Mouse (Mus musculus) kidney, embryonic 15.5 days (tissue): ENCODE measurements around the gene Igdcc4. TPM values are rescaled to one million over a fixed set of nuclear protein-coding genes. Genes with fewer than 3 reads are reported as not detected.
A peak's percentile ranks its signal among the peaks of the same experiment; 100 is the strongest.

Source experiments
- ATAC-seq: fragments of 200-750 bp; cut with Nextera tagmentation; replicated peaks from 2 replicates; pipeline ENCODE4 v1.8.0; 2017; ENCODE audit warnings: moderate TSS enrichment; ENCODE audit not compliant: low FRiP score
- H3K27ac ChIP-seq: fragments of 300-500 bp; sonication (generic); 2 replicates; pipeline ENCODE4 v1.5.1; 2015; ENCODE audit warnings: mild to moderate bottlenecking, inconsistent platforms
- H3K27me3 ChIP-seq: fragments of 300-500 bp; sonication (generic); 2 replicates; pipeline ENCODE4 v1.6.1; 2015; ENCODE audit warnings: inconsistent platforms
- H3K36me3 ChIP-seq: fragments of 300-500 bp; sonication (generic); 2 replicates; pipeline ENCODE4 v1.6.1; 2015; ENCODE audit warnings: inconsistent platforms
- H3K4me1 ChIP-seq: fragments of 300-500 bp; sonication (generic); 2 replicates; pipeline ENCODE4 v1.6.1; 2015; ENCODE audit warnings: inconsistent platforms
- H3K4me2 ChIP-seq: fragments of 300-500 bp; sonication (generic); 2 replicates; pipeline ENCODE4 v1.6.1; 2015; ENCODE audit warnings: moderate library complexity, mild to moderate bottlenecking, inconsistent platforms
- H3K4me3 ChIP-seq: fragments of 300-500 bp; sonication (generic); replicated peaks from 2 replicates; pipeline ENCODE4 v1.5.1; 2015; ENCODE audit warnings: mild to moderate bottlenecking, inconsistent platforms
- H3K9ac ChIP-seq: fragments of 300-500 bp; sonication (generic); 2 replicates; pipeline ENCODE4 v1.6.1; 2015; ENCODE audit warnings: mild to moderate bottlenecking, inconsistent platforms
- H3K9me3 ChIP-seq: fragments of 300-500 bp; sonication (generic); replicated peaks from 2 replicates; pipeline ENCODE4 v1.6.1; 2016; ENCODE audit warnings: inconsistent platforms
- WGBS: fragments of 180-500 bp; shearing (Covaris S2); methylation state at CpG from one replicate; pipeline ENCODE4 v1.1.7; 2015; ENCODE audit warnings: mixed read lengths; 5-methylcytosine and 5-hydroxymethylcytosine counted together
- polyA plus RNA-seq: library from polyadenylated mRNA; unstranded; fragments of >200 nt; fragmentation: Nextera tagmentation; extraction: Ambion mirVana; gene quantifications from 2 replicates; pipeline ENCODE4 v1.2.1, GENCODE M21; 2015

Igdcc4 gene
- polyA plus RNA-seq, 1 experiment from 2014 or later = 13.5 TPM

DNA sequence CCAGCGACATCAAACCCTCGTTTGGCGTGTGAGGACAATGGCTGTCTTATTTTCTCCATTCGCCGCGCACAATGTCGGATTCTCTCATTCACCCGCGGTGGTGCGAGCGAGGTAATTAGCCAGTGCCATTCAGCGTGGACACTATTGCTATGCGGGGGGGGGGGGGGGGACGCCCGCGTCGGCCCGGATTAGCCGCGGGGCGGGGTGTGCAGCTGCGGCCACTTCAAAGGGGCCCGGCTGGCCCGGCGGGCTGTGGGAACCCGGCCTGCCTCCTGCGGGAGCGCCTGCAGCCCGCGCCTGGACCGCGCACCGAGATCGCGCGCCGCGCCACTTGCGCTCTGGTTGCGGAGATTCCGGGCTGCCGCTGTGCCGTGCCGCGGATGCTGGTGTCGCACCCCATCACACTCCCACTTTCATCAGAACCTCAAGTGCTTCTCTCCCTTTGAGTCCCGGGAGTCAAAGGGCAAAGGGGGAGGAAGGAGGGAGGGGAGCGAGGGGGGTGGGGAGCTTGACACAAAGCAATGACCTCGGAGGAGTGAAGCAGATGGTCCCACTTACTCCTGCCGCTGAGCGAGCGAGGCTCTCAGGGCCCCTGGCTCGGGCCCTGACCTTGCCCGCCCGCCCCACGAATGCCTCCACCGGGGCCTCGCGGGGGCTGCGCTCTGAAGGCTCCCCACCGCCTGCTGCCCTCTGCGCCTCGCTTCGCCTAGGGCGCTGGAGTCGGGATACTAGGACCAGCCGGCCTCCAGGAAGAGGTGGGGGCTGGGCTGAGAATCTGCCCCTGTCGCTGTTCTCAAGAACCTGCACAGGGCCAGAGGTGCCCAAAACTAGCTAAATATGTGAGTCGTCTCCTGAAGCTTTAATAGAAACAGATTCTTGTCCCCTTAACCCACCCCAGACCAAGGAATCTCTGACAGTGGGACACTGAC, 61.7 kb downstream of the Igdcc4 start:
- Histone ChIP-seq H3K27me3 (peaks cover 59% of the 10 kb centered on the region), H3K9me3 (no peaks in the 10 kb centered on the region), H3K9ac (peak overlapping the region; percentile 45), H3K36me3 (no peaks in the 10 kb centered on the region), H3K4me2 (peak overlapping the region; percentile 94), H3K4me3 (peak overlapping the region; percentile 48), H3K4me1 (peaks cover 42% of the 10 kb centered on the region), H3K27ac (no peak overlapping the region)
- peak; percentile 73 for ATAC-seq
- WGBS = 1% methylated on average over 62 of the region's 69 CpGs

DNA sequence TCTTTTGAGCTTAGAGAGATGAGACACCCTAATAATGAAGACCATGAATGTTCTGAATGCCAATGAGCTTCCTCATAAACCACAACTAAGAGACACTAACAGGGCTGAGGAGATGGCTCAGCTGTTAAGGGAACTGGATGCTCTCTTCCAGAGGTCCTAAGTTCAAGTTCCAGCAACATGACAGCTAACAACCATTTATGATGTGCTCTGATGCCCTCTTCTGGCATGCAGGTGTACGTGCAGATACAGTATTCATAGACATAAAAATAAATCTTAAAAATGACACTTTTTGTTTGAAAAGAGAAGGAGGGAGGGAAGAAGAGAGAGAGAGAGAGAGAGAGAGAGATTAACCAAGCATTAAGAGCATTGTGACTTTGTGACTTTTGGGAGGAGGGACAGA, 63.6 kb downstream of the Igdcc4 start:
- 18% methylated on average over 1 of the region's 1 CpGs for WGBS
- Histone ChIP-seq H3K9ac (no peak overlapping the region), H3K4me1 (peaks cover 51% of the 10 kb centered on the region), H3K27me3 (peaks cover 56% of the 10 kb centered on the region), H3K36me3 (no peaks in the 10 kb centered on the region), H3K4me2 (no peak overlapping the region), H3K4me3 (no peak overlapping the region), H3K9me3 (no peaks in the 10 kb centered on the region), H3K27ac (no peak overlapping the region)
- ATAC-seq = no peak

DNA sequence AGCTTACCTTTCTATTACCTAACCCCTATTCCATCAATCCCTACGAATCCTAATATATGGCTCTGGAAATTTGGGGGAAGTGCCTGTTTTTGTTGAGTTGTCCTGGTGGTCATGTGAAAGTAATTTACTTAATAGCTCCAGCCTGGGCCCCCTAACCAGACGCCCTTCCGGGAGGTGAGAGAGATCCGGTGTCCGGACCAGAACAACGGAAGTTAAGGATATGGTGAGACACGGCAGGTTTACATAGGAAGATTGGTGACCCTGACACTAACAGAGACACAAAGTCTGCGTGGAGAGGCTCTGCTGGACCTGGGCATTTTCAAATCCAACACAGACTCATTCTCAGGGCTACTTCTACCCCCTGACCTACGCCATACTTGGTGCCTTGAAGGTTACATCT, 65.1 kb downstream of the Igdcc4 start:
- no peak overlapping the region for H3K4me3 ChIP-seq
- H3K4me2 ChIP-seq = no peak overlapping the region
- peaks cover 42% of the 10 kb centered on the region for H3K27me3 ChIP-seq
- no peaks in the 10 kb centered on the region for H3K36me3 ChIP-seq
- no peak overlapping the region for H3K27ac ChIP-seq
- ATAC-seq = no peak
- no peaks in the 10 kb centered on the region for H3K9me3 ChIP-seq
- H3K4me1 ChIP-seq = peaks cover 51% of the 10 kb centered on the region
- WGBS = 29% methylated on average over 9 of the region's 9 CpGs
- no peak overlapping the region for H3K9ac ChIP-seq

DNA sequence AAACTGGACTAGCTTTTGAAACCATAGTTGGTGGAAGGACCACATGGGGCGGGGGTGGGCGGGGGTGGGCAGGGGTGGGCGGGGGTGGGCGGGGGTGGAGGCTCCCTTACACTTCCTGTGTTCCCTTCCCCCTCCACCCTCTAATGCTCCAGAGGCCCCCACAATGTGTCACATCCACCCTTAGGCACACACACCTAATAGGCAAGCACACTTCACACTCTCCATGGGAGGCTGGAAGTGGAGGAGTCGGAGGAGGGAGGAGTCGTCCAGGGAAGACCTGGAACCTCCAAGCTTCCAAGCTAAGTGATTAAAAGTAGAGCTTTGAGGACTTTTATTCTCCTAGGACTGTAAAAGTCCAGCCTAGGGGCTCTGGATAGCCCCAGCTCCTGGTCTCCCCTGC, 67.2 kb downstream of the Igdcc4 start:
- Histone ChIP-seq H3K27me3 (peaks cover 26% of the 10 kb centered on the region), H3K27ac (no peak overlapping the region), H3K9ac (no peak overlapping the region), H3K9me3 (no peaks in the 10 kb centered on the region), H3K4me2 (no peak overlapping the region), H3K36me3 (no peaks in the 10 kb centered on the region), H3K4me1 (peaks cover 43% of the 10 kb centered on the region), H3K4me3 (no peak overlapping the region)
- ATAC-seq = no peak
- WGBS = 13% methylated on average over 5 of the region's 6 CpGs

DNA sequence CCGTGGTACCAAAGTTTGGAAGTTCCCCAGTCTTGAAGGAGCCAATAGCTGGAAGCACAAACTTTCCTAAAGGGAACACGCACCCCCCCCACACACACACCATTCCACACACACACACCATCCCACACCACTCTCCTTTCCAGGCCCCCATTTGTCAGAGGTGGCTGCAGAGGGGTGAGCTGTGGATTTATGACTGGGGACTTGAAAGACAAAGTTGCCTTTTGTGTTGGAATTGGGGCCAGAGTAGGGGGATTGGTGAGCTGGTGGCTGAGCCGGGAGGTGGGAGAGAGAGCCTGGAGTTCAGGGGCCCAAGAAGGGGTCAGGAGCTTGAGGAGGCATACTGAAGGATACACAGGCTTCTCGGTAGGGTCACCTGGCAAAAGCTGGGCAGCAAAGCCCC, 67.7 kb downstream of the Igdcc4 start:
- Histone ChIP-seq H3K4me2 (no peak overlapping the region), H3K27me3 (peaks cover 26% of the 10 kb centered on the region), H3K9ac (no peak overlapping the region), H3K4me1 (peaks cover 38% of the 10 kb centered on the region), H3K9me3 (no peaks in the 10 kb centered on the region), H3K36me3 (no peaks in the 10 kb centered on the region), H3K27ac (no peak overlapping the region), H3K4me3 (no peak overlapping the region)
- 16% methylated on average over 4 of the region's 4 CpGs for WGBS
- ATAC-seq = no peak

DNA sequence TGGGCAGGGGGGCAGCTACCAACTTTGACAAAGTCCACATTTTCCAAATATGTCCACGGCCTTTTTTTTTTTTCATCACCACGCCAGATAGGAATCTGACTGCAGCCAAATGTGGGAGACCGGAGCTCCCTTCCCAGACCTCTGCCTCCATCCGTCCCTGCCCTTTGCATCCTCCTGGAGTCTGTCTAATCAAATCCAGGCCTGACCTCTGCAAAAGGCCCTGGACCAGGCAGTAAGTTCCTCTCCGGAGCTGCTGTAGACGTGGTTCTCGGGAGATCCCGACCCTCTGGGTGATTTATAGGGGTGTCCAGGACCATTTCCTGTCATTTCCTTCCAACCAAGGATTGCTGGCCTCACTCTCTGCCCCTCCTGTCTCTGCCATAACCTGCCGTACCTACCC, 71.4 kb downstream of the Igdcc4 start:
- ATAC-seq = no peak
- Histone ChIP-seq H3K9me3 (no peaks in the 10 kb centered on the region), H3K27ac (no peak overlapping the region), H3K27me3 (0 out of 2 replicates have a peak, but pooled peaks cover 9% of the 10 kb centered on the region), H3K4me2 (no peak overlapping the region), H3K9ac (no peak overlapping the region), H3K4me3 (no peak overlapping the region), H3K4me1 (peaks cover 41% of the 10 kb centered on the region), H3K36me3 (no peaks in the 10 kb centered on the region)
- 25% methylated on average over 9 of the region's 9 CpGs for WGBS

DNA sequence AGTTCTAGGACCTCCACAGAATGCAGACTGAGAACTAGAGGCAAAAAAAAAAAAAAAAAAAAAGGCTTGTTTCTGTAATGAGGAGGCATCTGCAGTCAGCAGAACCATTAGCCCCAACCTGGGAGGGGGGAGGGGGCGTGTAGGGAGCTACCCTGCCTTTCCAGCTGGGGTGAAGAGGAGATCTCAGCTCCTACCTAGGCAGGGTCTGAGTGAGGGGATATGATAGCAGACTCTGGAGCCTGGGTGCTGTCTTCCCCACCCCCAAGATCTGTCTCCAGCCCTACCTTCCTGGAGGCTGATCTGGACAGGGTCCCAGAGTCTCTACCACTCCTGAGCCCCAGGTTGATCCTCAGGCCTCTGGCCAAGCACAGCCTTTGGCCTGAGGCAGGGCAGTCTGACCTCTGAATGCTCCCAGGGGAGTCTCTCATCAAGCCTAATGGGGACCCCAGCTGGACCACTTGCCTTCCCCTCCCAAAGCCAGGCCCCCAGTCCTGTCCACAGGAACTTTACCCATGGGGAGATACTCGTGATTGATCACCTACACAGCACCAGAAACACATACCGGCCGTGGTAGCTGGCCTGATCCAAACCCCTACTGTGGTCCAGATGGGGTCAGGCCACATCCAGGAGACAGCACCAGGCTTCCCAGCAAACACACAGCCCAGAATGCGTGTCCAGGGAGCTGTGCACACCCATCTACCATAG, 74.1 kb downstream of the Igdcc4 start:
- ATAC-seq = no peak
- H3K27me3 ChIP-seq = peaks cover 9% of the 10 kb centered on the region; the same call in 1 of the 2 replicates
- 0 out of 2 replicates have a peak overlapping the region, but pooled peaks have one; percentile 3 for H3K27ac ChIP-seq
- no peak overlapping the region for H3K4me2 ChIP-seq
- no peaks in the 10 kb centered on the region for H3K36me3 ChIP-seq
- no peaks in the 10 kb centered on the region for H3K9me3 ChIP-seq
- peaks cover 52% of the 10 kb centered on the region for H3K4me1 ChIP-seq
- H3K9ac ChIP-seq = no peak overlapping the region
- H3K4me3 ChIP-seq = no peak overlapping the region
- WGBS = 38% methylated on average over 5 of the region's 5 CpGs

DNA sequence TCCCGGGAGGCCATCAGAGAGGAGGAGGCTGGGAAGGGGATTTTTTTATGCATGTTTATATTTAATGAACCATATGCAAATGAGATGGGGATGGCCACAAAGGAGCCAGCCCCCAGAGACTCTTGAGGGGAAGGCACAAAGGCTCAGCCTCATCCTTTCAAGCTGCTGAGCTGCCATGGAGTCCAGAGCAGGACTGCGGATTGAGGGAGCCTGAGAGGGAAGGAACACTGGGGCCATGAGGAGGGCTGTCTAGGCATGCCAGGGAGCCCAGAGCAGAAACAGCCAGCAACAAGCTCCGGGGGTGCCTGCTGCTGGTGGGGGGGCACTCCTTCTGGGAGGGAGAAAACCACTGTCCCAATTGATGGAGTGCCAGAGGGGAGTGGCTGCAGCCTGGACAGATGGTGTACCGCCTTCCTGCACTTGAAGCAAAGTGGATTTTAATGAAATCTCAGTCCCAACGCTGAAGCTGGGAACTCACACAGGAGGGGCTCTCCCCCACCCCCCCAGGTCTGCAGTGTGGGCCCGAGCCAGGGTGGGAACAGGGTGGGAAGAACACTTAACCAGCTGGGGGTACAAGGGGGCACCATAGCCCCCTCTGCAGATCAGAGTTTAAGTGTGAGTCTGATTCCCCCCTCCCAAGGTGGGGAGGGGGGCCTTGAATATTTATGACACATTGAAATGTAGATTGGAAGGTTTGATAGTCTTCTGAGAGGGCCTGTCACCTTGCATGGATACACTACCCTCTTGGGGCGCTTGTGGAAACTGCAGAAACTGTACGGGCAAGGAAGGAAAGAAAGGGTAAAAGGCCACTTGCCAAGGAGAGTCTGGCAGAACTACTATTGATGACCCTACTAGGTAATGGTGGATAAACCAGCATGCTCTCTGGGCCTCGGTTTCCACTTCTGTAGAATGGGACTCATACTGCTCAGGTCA, 74.9 kb downstream of the Igdcc4 start:
- Histone ChIP-seq H3K27ac (0 out of 2 replicates have a peak overlapping the region, but pooled peaks have one; percentile 3), H3K4me2 (no peak overlapping the region), H3K9me3 (no peaks in the 10 kb centered on the region), H3K4me1 (peaks cover 60% of the 10 kb centered on the region), H3K9ac (no peak overlapping the region), H3K27me3 (peaks cover 9% of the 10 kb centered on the region; the same call in 1 of the 2 replicates), H3K36me3 (no peaks in the 10 kb centered on the region), H3K4me3 (no peak overlapping the region)
- ATAC-seq = no peak
- 33% methylated on average over 9 of the region's 9 CpGs for WGBS

DNA sequence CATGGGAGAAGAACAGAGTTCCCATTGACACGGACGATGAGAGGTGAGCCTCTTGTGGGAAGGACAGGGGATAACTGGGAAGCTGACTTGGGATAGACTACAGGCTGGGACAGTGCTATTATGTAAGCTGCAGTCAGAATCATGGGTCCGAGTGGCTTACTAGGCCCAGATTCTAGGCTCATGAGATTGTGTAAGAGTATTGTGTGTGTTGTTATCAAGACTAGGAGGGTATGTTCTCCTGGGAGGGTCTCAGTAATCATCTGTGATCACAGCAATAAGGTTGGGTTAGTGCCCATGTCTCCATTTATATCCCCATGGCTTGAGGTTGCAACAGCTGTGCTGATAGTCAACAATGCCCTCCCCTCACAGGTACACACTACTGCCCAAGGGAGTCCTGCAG, 76.2 kb downstream of the Igdcc4 start:
- Histone ChIP-seq H3K27ac (no peak overlapping the region), H3K9me3 (no peaks in the 10 kb centered on the region), H3K4me3 (no peak overlapping the region), H3K36me3 (peaks cover 11% of the 10 kb centered on the region), H3K27me3 (peaks cover 19% of the 10 kb centered on the region), H3K4me2 (no peak overlapping the region), H3K9ac (no peak overlapping the region), H3K4me1 (peaks cover 64% of the 10 kb centered on the region)
- 81% methylated on average over 3 of the region's 3 CpGs for WGBS
- ATAC-seq = no peak

DNA sequence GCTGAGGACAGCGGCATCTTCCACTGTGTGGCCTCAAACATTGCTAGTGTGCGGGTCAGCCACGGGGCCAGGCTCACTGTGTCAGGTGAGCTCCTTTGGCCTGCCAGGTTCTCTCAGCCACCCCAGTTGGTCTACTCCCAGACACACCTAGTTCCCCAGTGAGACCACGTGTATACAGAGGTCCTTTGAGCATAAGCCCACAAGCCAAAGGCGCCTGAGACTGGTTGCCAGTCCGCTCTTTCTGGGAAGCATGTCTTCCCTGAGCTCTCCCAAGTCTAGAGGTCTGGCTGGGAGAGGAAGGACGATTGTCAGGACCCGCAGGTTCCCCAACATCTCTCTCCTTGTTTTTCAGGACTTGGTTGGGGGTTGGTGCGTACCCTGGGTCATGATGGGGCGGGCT, 76.6 kb downstream of the Igdcc4 start:
- peaks cover 16% of the 10 kb centered on the region for H3K36me3 ChIP-seq
- peak overlapping the region; percentile 70 for H3K27ac ChIP-seq
- no peak overlapping the region for H3K4me3 ChIP-seq
- 58% methylated on average over 10 of the region's 10 CpGs for WGBS
- peaks cover 59% of the 10 kb centered on the region for H3K4me1 ChIP-seq
- H3K27me3 ChIP-seq = peaks cover 22% of the 10 kb centered on the region
- H3K9me3 ChIP-seq = no peaks in the 10 kb centered on the region
- H3K4me2 ChIP-seq = no peak overlapping the region
- ATAC-seq = no peak
- no peak overlapping the region for H3K9ac ChIP-seq

DNA sequence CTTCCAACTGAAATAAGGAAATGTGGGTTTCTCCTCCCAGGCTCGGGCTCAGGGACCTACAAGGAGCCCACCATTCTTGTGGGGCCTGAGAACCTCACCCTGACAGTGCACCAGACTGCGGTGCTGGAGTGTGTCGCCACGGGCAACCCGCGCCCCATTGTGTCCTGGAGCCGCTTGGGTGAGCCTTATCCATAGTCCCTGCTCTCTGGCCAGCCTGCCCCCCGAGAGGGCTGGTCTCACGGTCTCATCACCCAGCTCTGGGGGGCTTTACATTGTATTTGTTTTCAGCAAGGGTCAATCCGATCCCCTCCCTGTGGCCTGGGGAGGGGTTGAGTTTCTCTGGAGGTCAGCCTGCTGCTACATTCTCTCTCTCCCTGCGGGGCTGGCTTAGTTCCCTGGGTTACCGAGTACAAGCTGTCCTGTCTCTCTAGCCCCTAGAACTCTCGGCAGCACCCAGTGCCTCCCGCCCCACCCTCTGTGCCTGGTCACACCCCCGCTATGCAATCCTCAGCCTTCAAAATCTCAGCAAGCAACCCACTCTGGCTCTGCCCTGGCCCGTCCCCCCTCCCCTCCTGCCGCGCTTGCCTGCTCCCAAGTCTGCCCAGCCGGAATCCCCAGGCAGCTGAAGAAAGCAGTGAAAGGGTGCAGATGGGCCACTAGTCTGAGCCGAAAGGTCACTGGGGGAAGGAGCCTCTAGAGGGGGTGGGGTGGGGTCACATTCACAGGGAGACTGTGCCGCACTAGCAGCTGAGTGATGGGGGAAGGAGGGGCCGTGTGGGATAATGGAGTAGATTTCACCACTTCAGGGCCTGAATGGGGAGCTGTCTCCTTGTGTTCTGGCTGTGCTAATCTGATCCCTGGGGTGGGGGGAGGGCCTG, 77.3 kb downstream of the Igdcc4 start:
- no peak overlapping the region for H3K9ac ChIP-seq
- peak; percentile 72 for ATAC-seq
- H3K27me3 ChIP-seq = peaks cover 17% of the 10 kb centered on the region
- 15% methylated on average over 22 of the region's 22 CpGs for WGBS
- H3K9me3 ChIP-seq = no peaks in the 10 kb centered on the region
- peaks cover 17% of the 10 kb centered on the region for H3K36me3 ChIP-seq
- peak overlapping the region; percentile 70 for H3K27ac ChIP-seq
- peaks cover 59% of the 10 kb centered on the region for H3K4me1 ChIP-seq
- peak overlapping the region; percentile 48 for H3K4me2 ChIP-seq
- peak overlapping the region; percentile 12; the same call in 1 of the 2 replicates for H3K4me3 ChIP-seq
